In genomic region chr3:129321585-129321984, GRCm38 (mm10) we compare ENCODE assay signal across 25 mouse cellular contexts. TPM values are rescaled to one million over a fixed set of nuclear protein-coding genes. Genes with fewer than 3 reads are reported as not detected.
DNase-seq lines count a peak whose midpoint lies in the region; ATAC-seq and TF ChIP-seq lines count a peak whose summit lies in the region.
"Had no signal": no experiment of that assay in that cellular context is flagged by ENCODE, and none has a peak within 500 bp of the region (broad histone marks: within the 10 kb centered on the region; RNA-seq: fewer than 3 reads in every experiment).

No protein-coding gene starts in this region.

- H3K9ac ChIP-seq in heart, embryonic 16.5 days (ENCODE audit: low read length): no peak overlapping the region
- no peak overlapping the region for H3K9ac ChIP-seq in kidney, postnatal 0 days (ENCODE audit: low read depth, low read length)
- H3K9ac ChIP-seq in lung, embryonic 16.5 days (ENCODE audit: low read length): no peak overlapping the region
- H3K9ac ChIP-seq in midbrain, embryonic 11.5 days (ENCODE audit: low read length): no peak overlapping the region
- H3K9ac ChIP-seq: heart, embryonic 15.5 days; hindbrain, embryonic 12.5 days; limb, embryonic 12.5 days; midbrain, embryonic 15.5 days; stomach, embryonic 15.5 days had no signal

- DNase-seq in heart, embryonic 10.5 days (ENCODE audit: low spot score): no peak
- DNase-seq in kidney, postnatal 0 days (ENCODE audit: low spot score): peak; percentile 73
- no peak for DNase-seq in kidney, adult 8-10 months
- no peak for DNase-seq in lung, postnatal 10 days
- no peak for DNase-seq in midbrain, embryonic 11.5 days (ENCODE audit: low spot score, missing footprints)
- DNase-seq: adrenal gland, postnatal 10 days; cerebellum, adult 8-10 months; cerebellum, postnatal 25 days; gastrocnemius, adult 2 months; heart, postnatal 36 days; right cerebral cortex, postnatal 25 days had no signal

- WGBS in heart, embryonic 16.5 days: 52% methylated on average over 6 of the region's 6 CpGs
- WGBS in heart, embryonic 10.5 days: 65% methylated on average over 6 of the region's 6 CpGs
- WGBS in kidney, postnatal 0 days: 17% methylated on average over 6 of the region's 6 CpGs
- 18% methylated on average over 6 of the region's 6 CpGs for WGBS in lung, embryonic 16.5 days
- 83% methylated on average over 6 of the region's 6 CpGs for WGBS in midbrain, embryonic 11.5 days

- no peak overlapping the region for H3K4me2 ChIP-seq in heart, embryonic 16.5 days (ENCODE audit: low read depth, low read length)
- H3K4me2 ChIP-seq in kidney, postnatal 0 days (ENCODE audit: low read length): no peak overlapping the region
- H3K4me2 ChIP-seq in lung, embryonic 16.5 days (ENCODE audit: low read depth, low read length): no peak overlapping the region
- no peak overlapping the region for H3K4me2 ChIP-seq in midbrain, embryonic 11.5 days
- H3K4me2 ChIP-seq: heart, embryonic 15.5 days; hindbrain, embryonic 12.5 days; limb, embryonic 12.5 days; liver, embryonic 11.5 days; midbrain, embryonic 15.5 days; stomach, embryonic 15.5 days had no signal

- H3K4me1 ChIP-seq in heart, embryonic 16.5 days (ENCODE audit: control insufficient read depth, insufficient read depth, low read length): no peaks in the 10 kb centered on the region; the same call in 1 of the 2 replicates
- H3K4me1 ChIP-seq in heart, embryonic 10.5 days: no peaks in the 10 kb centered on the region
- H3K4me1 ChIP-seq in kidney, postnatal 0 days (replicated peaks; ENCODE audit: insufficient read depth, low read length): no peaks in the 10 kb centered on the region
- peaks cover 7% of the 10 kb centered on the region for H3K4me1 ChIP-seq in lung, embryonic 16.5 days (replicated peaks; ENCODE audit: control insufficient read depth, insufficient read depth, low read length)
- no peaks in the 10 kb centered on the region for H3K4me1 ChIP-seq in midbrain, embryonic 11.5 days (ENCODE audit: control insufficient read depth, insufficient read depth, low read length)
- H3K4me1 ChIP-seq: hindbrain, embryonic 12.5 days; limb, embryonic 12.5 days; midbrain, embryonic 15.5 days had no signal

- no peak overlapping the region for H3K4me3 ChIP-seq in heart, embryonic 16.5 days (ENCODE audit: low read length)
- no peak overlapping the region for H3K4me3 ChIP-seq in heart, embryonic 10.5 days
- H3K4me3 ChIP-seq in kidney, postnatal 0 days (replicated peaks; ENCODE audit: low read depth, low read length): no peak overlapping the region
- H3K4me3 ChIP-seq in lung, embryonic 16.5 days (ENCODE audit: low read length): no peak overlapping the region
- no peak overlapping the region for H3K4me3 ChIP-seq in midbrain, embryonic 11.5 days (ENCODE audit: low read depth, low read length)
- H3K4me3 ChIP-seq: gastrocnemius, adult 2 months; heart, embryonic 15.5 days; hindbrain, embryonic 12.5 days; layer of hippocampus, adult 2 months; left cerebral cortex, adult 2 months; limb, embryonic 12.5 days; midbrain, embryonic 15.5 days; stomach, embryonic 15.5 days had no signal

- no peak for TF ChIP-seq CTCF in kidney, postnatal 0 days (IDR thresholded peaks at IDR 0.05; ENCODE audit: low read depth)

- no peaks in the 10 kb centered on the region for H3K36me3 ChIP-seq in heart, embryonic 16.5 days (ENCODE audit: control insufficient read depth, insufficient read depth)
- no peaks in the 10 kb centered on the region for H3K36me3 ChIP-seq in heart, embryonic 10.5 days
- no peaks in the 10 kb centered on the region; the same call in 1 of the 2 replicates for H3K36me3 ChIP-seq in kidney, postnatal 0 days (ENCODE audit: insufficient read depth, low read length)
- H3K36me3 ChIP-seq in lung, embryonic 16.5 days (ENCODE audit: control insufficient read depth, insufficient read depth, low read length): no peaks in the 10 kb centered on the region
- no peaks in the 10 kb centered on the region for H3K36me3 ChIP-seq in midbrain, embryonic 11.5 days (ENCODE audit: control insufficient read depth, insufficient read depth, low read length)
- H3K36me3 ChIP-seq: heart, embryonic 15.5 days; hindbrain, embryonic 12.5 days; limb, embryonic 12.5 days; midbrain, embryonic 15.5 days; stomach, embryonic 15.5 days had no signal

- no peaks in the 10 kb centered on the region for H3K9me3 ChIP-seq in heart, embryonic 16.5 days (replicated peaks; ENCODE audit: control insufficient read depth, low read length)
- H3K9me3 ChIP-seq in heart, embryonic 10.5 days: no peaks in the 10 kb centered on the region
- H3K9me3 ChIP-seq in kidney, postnatal 0 days (replicated peaks; ENCODE audit: low read length): no peaks in the 10 kb centered on the region
- H3K9me3 ChIP-seq in lung, embryonic 16.5 days (ENCODE audit: control insufficient read depth, low read length): no peaks in the 10 kb centered on the region
- no peaks in the 10 kb centered on the region for H3K9me3 ChIP-seq in midbrain, embryonic 11.5 days (ENCODE audit: control insufficient read depth, low read length)
- H3K9me3 ChIP-seq: heart, embryonic 15.5 days; hindbrain, embryonic 12.5 days; limb, embryonic 12.5 days; midbrain, embryonic 15.5 days; stomach, embryonic 15.5 days had no signal

- no peak overlapping the region for H3K27ac ChIP-seq in heart, embryonic 16.5 days (ENCODE audit: low read length)
- no peak overlapping the region for H3K27ac ChIP-seq in heart, embryonic 10.5 days
- peak overlapping the region; percentile 37; the same call in 1 of the 2 replicates for H3K27ac ChIP-seq in kidney, postnatal 0 days
- H3K27ac ChIP-seq in lung, embryonic 16.5 days (ENCODE audit: low read length): no peak overlapping the region
- no peak overlapping the region for H3K27ac ChIP-seq in midbrain, embryonic 11.5 days (ENCODE audit: low read depth, low read length)
- H3K27ac ChIP-seq: gastrocnemius, adult 2 months; heart, embryonic 15.5 days; hindbrain, embryonic 12.5 days; hindbrain, postnatal 0 days; layer of hippocampus, adult 2 months; left cerebral cortex, adult 2 months; limb, embryonic 12.5 days; midbrain, embryonic 15.5 days; stomach, embryonic 15.5 days had no signal

- peak; percentile 52; the same call in 1 of the 2 replicates for ATAC-seq in heart, embryonic 16.5 days (replicated peaks; ENCODE audit: extremely low read depth, insufficient read depth, low FRiP score)
- peak; percentile 84 for ATAC-seq in kidney, postnatal 0 days (replicated peaks; ENCODE audit: low FRiP score, low read depth)
- ATAC-seq in lung, embryonic 16.5 days (ENCODE audit: low read depth): peak; percentile 62; the same call in 1 of the 2 replicates
- ATAC-seq in midbrain, embryonic 11.5 days (ENCODE audit: low FRiP score): no peak
- ATAC-seq: forebrain, embryonic 14.5 days; hindbrain, postnatal 0 days; intestine, postnatal 0 days; midbrain, embryonic 15.5 days; Patski had no signal

- no peaks in the 10 kb centered on the region for H3K27me3 ChIP-seq in heart, embryonic 16.5 days (ENCODE audit: control insufficient read depth, insufficient read depth, low read length)
- no peaks in the 10 kb centered on the region for H3K27me3 ChIP-seq in heart, embryonic 10.5 days (ENCODE audit: insufficient read depth, poor library complexity, severe bottlenecking)
- no peaks in the 10 kb centered on the region for H3K27me3 ChIP-seq in kidney, postnatal 0 days (ENCODE audit: insufficient read depth, low read length)
- no peaks in the 10 kb centered on the region for H3K27me3 ChIP-seq in lung, embryonic 16.5 days (ENCODE audit: control insufficient read depth, insufficient read depth, low read depth, low read length)
- no peaks in the 10 kb centered on the region for H3K27me3 ChIP-seq in midbrain, embryonic 11.5 days (ENCODE audit: control insufficient read depth, insufficient read depth, low read length)
- H3K27me3 ChIP-seq: heart, embryonic 15.5 days; hindbrain, embryonic 12.5 days; limb, embryonic 12.5 days; midbrain, embryonic 15.5 days; Patski; stomach, embryonic 15.5 days had no signal

RNA-seq across cellular contexts. Expression of gene Enpep, which starts 10.9 kb away (rescaled TPM):
- 14.4 and 16.4 TPM in 2 replicates for polyA plus RNA-seq in heart, embryonic 16.5 days (2015; fragmentation: Nextera tagmentation; extraction: Ambion mirVana)
- 5.1 and 8.8 TPM in 2 replicates for polyA plus RNA-seq in heart, embryonic 10.5 days (2016; fragmentation: Nextera tagmentation; extraction: Ambion mirVana)
- 108 and 117 TPM in 2 replicates for polyA plus RNA-seq in kidney, postnatal 0 days (2015; fragmentation: Nextera tagmentation; extraction: Ambion mirVana)
- 48.9 and 51.5 TPM in 2 replicates for polyA plus RNA-seq in lung, embryonic 16.5 days (2015; fragmentation: Nextera tagmentation; extraction: Ambion mirVana)
- polyA plus RNA-seq in midbrain, embryonic 11.5 days (2014; fragmentation: Nextera tagmentation; extraction: Ambion mirVana): 0.15 TPM in 1 of 2 replicates, not detected in the other
